Mouse (Mus musculus) testis, postnatal 14 days (tissue): ENCODE results near the gene Gm45618.

Experiments used
- DNase-seq: peaks from one replicate; pipeline ENCODE4 v3.0.0; 2021; ENCODE audit warnings: low spot score

The Gm45618 gene

DNA sequence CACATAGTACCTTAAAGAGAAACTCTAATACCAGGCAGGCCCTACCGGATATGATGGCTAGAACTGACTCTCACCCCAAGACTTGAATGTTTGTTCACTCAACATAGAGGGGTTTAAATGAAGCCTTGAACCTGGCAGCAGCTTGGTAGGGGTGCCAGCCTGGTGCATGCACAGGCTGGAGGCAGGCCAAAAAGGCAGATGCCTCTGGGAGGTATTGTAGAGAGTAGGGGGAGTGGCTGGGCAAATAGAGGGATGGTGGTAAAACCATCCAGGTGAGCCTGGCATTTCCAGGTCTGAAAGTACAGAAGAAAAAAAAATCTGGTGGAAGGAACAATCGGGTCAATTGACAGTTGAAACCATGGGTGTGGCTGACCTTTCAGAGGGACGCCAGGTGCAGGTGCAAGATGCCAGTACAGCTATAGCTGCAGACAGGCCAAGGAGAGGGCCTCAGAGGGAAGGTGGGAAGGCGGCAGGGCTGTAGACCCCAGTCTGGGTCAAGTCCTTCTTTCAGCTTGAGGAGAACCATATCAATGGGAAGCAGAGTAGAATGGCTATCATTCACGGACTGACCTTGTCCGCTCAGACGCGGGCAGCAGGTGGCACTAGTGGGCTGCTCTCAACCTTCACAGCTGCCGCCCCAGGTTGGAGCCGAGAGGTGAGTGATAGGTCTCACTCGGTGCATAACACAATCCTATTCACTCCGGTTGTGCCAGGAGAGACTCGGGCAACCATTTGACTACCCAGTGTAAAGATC lies 49.9 kb downstream of the Gm45618 start:
- no peak for DNase-seq
